Mouse (Mus musculus) frontal cortex, postnatal 14 days (tissue): ENCODE results near the gene Actn1.
A peak's percentile ranks its signal among the peaks of the same experiment; 100 is the strongest.
"Not testable (repeated sequence)": the region's sequence is repeated elsewhere in the genome, so short reads cannot be mapped to it uniquely, and the experiment has no call there.

Experiments
- DNase-seq, 2 experiments: peaks; one replicate each; pipeline ENCODE4 v3.0.0; 2022; ENCODE audit warnings: low spot score in 2 of 2

The Actn1 gene

GRCm38 (mm10) chr12:80260056-80260743 is at the start of gene Actn1:
TSS of gene Actn1 (minus strand) at chr12:80260371.
- peak; percentile 88 to 90 for DNase-seq

- no peak for DNase-seq
Observed at GRCm38 (mm10) chr12:80307556-80307955, 47.4 kb upstream of the Actn1 start.

- no peak for DNase-seq
Observed at GRCm38 (mm10) chr12:80304518-80304917, 44.3 kb upstream of the Actn1 start.

- no peak for DNase-seq
Observed at GRCm38 (mm10) chr12:80300833-80301456, 40.8 kb upstream of the Actn1 start.

- DNase-seq = no peak
Observed at GRCm38 (mm10) chr12:80298714-80299113, 38.5 kb upstream of the Actn1 start.

- no peak for DNase-seq
Observed at GRCm38 (mm10) chr12:80291895-80292435, 31.8 kb upstream of the Actn1 start.

GRCm38 (mm10) chr12:80290964-80291363 is 30.8 kb upstream of the Actn1 start:
- DNase-seq = peak; percentile 6 to 14

- no peak for DNase-seq
Observed at GRCm38 (mm10) chr12:80290483-80290882, 30.3 kb upstream of the Actn1 start.

GRCm38 (mm10) chr12:80289722-80290121 is 29.6 kb upstream of the Actn1 start:
- no peak for DNase-seq

- no peak for DNase-seq
Observed at GRCm38 (mm10) chr12:80285890-80286289, 25.7 kb upstream of the Actn1 start.

GRCm38 (mm10) chr12:80284251-80284650 is 24.1 kb upstream of the Actn1 start:
- DNase-seq = not testable (repeated sequence)

GRCm38 (mm10) chr12:80278866-80279265 is 18.7 kb upstream of the Actn1 start:
- no peak for DNase-seq

GRCm38 (mm10) chr12:80277428-80277827 is 17.3 kb upstream of the Actn1 start:
- no peak for DNase-seq

GRCm38 (mm10) chr12:80275187-80275820 is 15.1 kb upstream of the Actn1 start:
- DNase-seq = no peak

- no peak for DNase-seq
Observed at GRCm38 (mm10) chr12:80273020-80273686, 13.0 kb upstream of the Actn1 start.

GRCm38 (mm10) chr12:80271806-80272205 is 11.6 kb upstream of the Actn1 start:
- no peak for DNase-seq

GRCm38 (mm10) chr12:80270924-80271323 is 10.8 kb upstream of the Actn1 start:
- no peak for DNase-seq

- DNase-seq = no peak
Observed at GRCm38 (mm10) chr12:80269303-80269702, 9.1 kb upstream of the Actn1 start.

- DNase-seq = no peak
Observed at GRCm38 (mm10) chr12:80267962-80268361, 7.8 kb upstream of the Actn1 start.

- DNase-seq = not testable (repeated sequence)
Observed at GRCm38 (mm10) chr12:80264388-80264787, 4.2 kb upstream of the Actn1 start.

- DNase-seq = no peak
Observed at GRCm38 (mm10) chr12:80260744-80261695, 849 bp upstream of the Actn1 start.
